Comparison of ENCODE assay signal across 22 mouse cellular contexts in genomic region chr7:84680931-84681330, GRCm38 (mm10). TPM values are rescaled to one million over a fixed set of nuclear protein-coding genes. Genes with fewer than 3 reads are reported as not detected.
DNase-seq lines count a peak whose midpoint lies in the region; ATAC-seq lines count a peak whose summit lies in the region.
"Had no signal": no experiment of that assay in that cellular context is flagged by ENCODE, and none has a peak within 500 bp of the region (broad histone marks: within the 10 kb centered on the region; RNA-seq: fewer than 3 reads in every experiment).

No protein-coding gene starts in this region.

- no peak overlapping the region for H3K4me3 ChIP-seq in forebrain, embryonic 12.5 days (replicated peaks)
- no peak overlapping the region for H3K4me3 ChIP-seq in forebrain, embryonic 16.5 days (replicated peaks; ENCODE audit: low read length)
- no peak overlapping the region for H3K4me3 ChIP-seq in midbrain, embryonic 10.5 days
- H3K4me3 ChIP-seq in midbrain, embryonic 13.5 days (replicated peaks): no peak overlapping the region
- H3K4me3 ChIP-seq: embryonic facial prominence, embryonic 13.5 days; hindbrain, embryonic 15.5 days; limb, embryonic 12.5 days; liver, embryonic 15.5 days; neural tube, embryonic 12.5 days had no signal

- H3K4me1 ChIP-seq in forebrain, embryonic 12.5 days: peaks cover 21% of the 10 kb centered on the region
- H3K4me1 ChIP-seq in forebrain, embryonic 16.5 days (replicated peaks; ENCODE audit: control insufficient read depth, insufficient read depth, low read length): peaks cover 11% of the 10 kb centered on the region
- H3K4me1 ChIP-seq in midbrain, embryonic 10.5 days: peaks cover 44% of the 10 kb centered on the region
- peaks cover 28% of the 10 kb centered on the region for H3K4me1 ChIP-seq in midbrain, embryonic 13.5 days (replicated peaks)

- H3K36me3 ChIP-seq in forebrain, embryonic 12.5 days (replicated peaks): no peaks in the 10 kb centered on the region
- no peaks in the 10 kb centered on the region for H3K36me3 ChIP-seq in forebrain, embryonic 16.5 days (ENCODE audit: control insufficient read depth, insufficient read depth)
- no peaks in the 10 kb centered on the region for H3K36me3 ChIP-seq in midbrain, embryonic 10.5 days
- no peaks in the 10 kb centered on the region for H3K36me3 ChIP-seq in midbrain, embryonic 13.5 days
- H3K36me3 ChIP-seq: embryonic facial prominence, embryonic 13.5 days; heart, embryonic 15.5 days; hindbrain, embryonic 15.5 days; limb, embryonic 12.5 days; liver, embryonic 15.5 days; neural tube, embryonic 12.5 days had no signal

- H3K4me2 ChIP-seq in forebrain, embryonic 12.5 days: no peak overlapping the region
- H3K4me2 ChIP-seq in forebrain, embryonic 16.5 days (ENCODE audit: low read length): no peak overlapping the region
- no peak overlapping the region for H3K4me2 ChIP-seq in midbrain, embryonic 13.5 days (replicated peaks)
- H3K4me2 ChIP-seq: neural tube, embryonic 12.5 days had no signal

- ATAC-seq in forebrain, embryonic 12.5 days (ENCODE audit: low FRiP score): no peak
- ATAC-seq in forebrain, embryonic 16.5 days: no peak
- no peak for ATAC-seq in midbrain, embryonic 13.5 days
- ATAC-seq: intestine, embryonic 16.5 days had no signal

- H3K9me3 ChIP-seq in forebrain, embryonic 12.5 days: no peaks in the 10 kb centered on the region
- no peaks in the 10 kb centered on the region for H3K9me3 ChIP-seq in forebrain, embryonic 16.5 days (ENCODE audit: control insufficient read depth, low read length)
- no peaks in the 10 kb centered on the region for H3K9me3 ChIP-seq in midbrain, embryonic 10.5 days (replicated peaks)
- no peaks in the 10 kb centered on the region for H3K9me3 ChIP-seq in midbrain, embryonic 13.5 days
- H3K9me3 ChIP-seq: embryonic facial prominence, embryonic 13.5 days; heart, embryonic 15.5 days; hindbrain, embryonic 15.5 days; limb, embryonic 12.5 days; liver, embryonic 15.5 days; neural tube, embryonic 12.5 days had no signal

- H3K27me3 ChIP-seq in forebrain, embryonic 12.5 days: no peaks in the 10 kb centered on the region
- H3K27me3 ChIP-seq in forebrain, embryonic 16.5 days (replicated peaks; ENCODE audit: control insufficient read depth, insufficient read depth, low read length): no peaks in the 10 kb centered on the region
- H3K27me3 ChIP-seq in midbrain, embryonic 10.5 days (ENCODE audit: low read depth, poor library complexity, severe bottlenecking): no peaks in the 10 kb centered on the region
- H3K27me3 ChIP-seq in midbrain, embryonic 13.5 days: no peaks in the 10 kb centered on the region
- H3K27me3 ChIP-seq: embryonic facial prominence, embryonic 13.5 days; heart, embryonic 15.5 days; hindbrain, embryonic 15.5 days; limb, embryonic 12.5 days; liver, embryonic 15.5 days; neural tube, embryonic 12.5 days had no signal

- no peak overlapping the region for H3K9ac ChIP-seq in forebrain, embryonic 12.5 days
- H3K9ac ChIP-seq in forebrain, embryonic 16.5 days (replicated peaks; ENCODE audit: low read depth, low read length): no peak overlapping the region
- H3K9ac ChIP-seq in midbrain, embryonic 13.5 days (replicated peaks): no peak overlapping the region
- H3K9ac ChIP-seq: embryonic facial prominence, embryonic 13.5 days; heart, embryonic 15.5 days; hindbrain, embryonic 15.5 days; limb, embryonic 12.5 days; liver, embryonic 15.5 days; neural tube, embryonic 12.5 days had no signal

- no peak for DNase-seq in midbrain, embryonic 10.5 days (ENCODE audit: low spot score)
- DNase-seq in adipocyte (ENCODE audit: low spot score): peak; percentile 57
- peak; percentile 17 for DNase-seq in telencephalon, adult 2 months (ENCODE audit: low read depth, low spot score)
- no peak for DNase-seq in testis, postnatal 14 days (ENCODE audit: low spot score)
- DNase-seq: adrenal gland, adult 8-10 months; cerebellum, adult 11-12 months; gastrocnemius, postnatal 36 days; heart, postnatal 4 days; kidney, postnatal 36 days; lung, postnatal 14 days; spleen, adult 18-20 months; thymus, adult 18-20 months had no signal

- H3K27ac ChIP-seq in forebrain, embryonic 12.5 days: 0 out of 2 replicates have a peak overlapping the region, but pooled peaks have one; percentile 31
- no peak overlapping the region for H3K27ac ChIP-seq in forebrain, embryonic 16.5 days (ENCODE audit: low read length)
- H3K27ac ChIP-seq in midbrain, embryonic 10.5 days (replicated peaks): 0 out of 2 replicates have a peak overlapping the region, but pooled peaks have one; percentile 33
- no peak overlapping the region for H3K27ac ChIP-seq in midbrain, embryonic 13.5 days
- H3K27ac ChIP-seq: embryonic facial prominence, embryonic 13.5 days; hindbrain, embryonic 15.5 days; neural tube, embryonic 12.5 days had no signal

RNA-seq across cellular contexts. Expression of gene Zfand6, which starts 8.8 kb away (rescaled TPM):
- 211 and 215 TPM in 2 replicates for polyA plus RNA-seq in forebrain, embryonic 12.5 days (2016; fragmentation: Nextera tagmentation; extraction: Ambion mirVana)
- polyA plus RNA-seq in forebrain, embryonic 16.5 days (2015; fragmentation: Nextera tagmentation; extraction: Ambion mirVana): 195 and 198 TPM in 2 replicates
- polyA plus RNA-seq in midbrain, embryonic 10.5 days (2016; fragmentation: Nextera tagmentation; extraction: Ambion mirVana): 162 and 185 TPM in 2 replicates
- 213 and 232 TPM in 2 replicates for polyA plus RNA-seq in midbrain, embryonic 13.5 days (2015; fragmentation: Nextera tagmentation; extraction: Ambion mirVana)

Comparison
In these comparisons a context has a peak if more than half of its experiments do, and no peak if none do; other contexts are left out.
1. H3K27ac ChIP-seq: peak in forebrain, embryonic 12.5 days (single experiment) and midbrain, embryonic 10.5 days (single experiment); none in forebrain, embryonic 16.5 days (single experiment) and midbrain, embryonic 13.5 days (single experiment).
2. DNase-seq: peak in adipocyte (single experiment) and telencephalon, adult 2 months (single experiment); none in midbrain, embryonic 10.5 days (single experiment) and testis, postnatal 14 days (single experiment).